Mouse (Mus musculus) lung, postnatal 0 days (tissue): Measurements from ENCODE around the gene Grin2c.

ENCODE experiments used
- CTCF ChIP-seq: IDR thresholded peaks from 2 replicates; pipeline ENCODE4 v1.5.1; 2016; ENCODE audit warnings: antibody characterized with exemption, mild to moderate bottlenecking
- EP300 ChIP-seq: IDR thresholded peaks from 2 replicates; pipeline ENCODE4 v1.6.1; 2016; ENCODE audit warnings: antibody characterized with exemption, mild to moderate bottlenecking, control low read depth

DNA sequence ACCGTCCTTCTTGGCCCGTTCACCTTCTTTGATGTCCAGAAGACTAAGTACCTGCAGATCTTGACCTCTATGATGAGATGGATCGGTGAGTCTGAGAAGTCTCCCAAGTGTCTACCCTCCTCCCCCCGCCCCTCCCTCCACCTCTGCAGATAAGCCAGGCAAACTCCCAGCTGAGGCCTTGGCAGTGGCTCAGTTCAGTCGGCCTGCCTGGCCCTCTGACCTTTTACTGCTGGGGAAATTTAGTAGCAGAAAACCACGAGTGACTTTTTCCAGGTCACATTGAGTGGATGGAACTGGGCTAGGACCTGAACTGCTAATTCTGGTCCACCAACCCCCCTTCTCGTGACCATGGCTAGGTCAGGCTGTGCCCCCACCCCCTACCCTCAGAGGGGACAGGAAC is 38.6 kb downstream of the Grin2c start:
- TF ChIP-seq CTCF = no peak
- no peak for TF ChIP-seq EP300
